ENCODE assay signal across 10 mouse cellular contexts in genomic region chr9:32882819-32883587, GRCm38 (mm10).
"Had no signal": no experiment of that assay in that cellular context is flagged by ENCODE, and none has a peak within 500 bp of the region (broad histone marks: within the 10 kb centered on the region; RNA-seq: fewer than 3 reads in every experiment).

No protein-coding gene starts in this region.

- ATAC-seq: midbrain, embryonic 16.5 days had no signal

- DNase-seq: lung, adult 18-20 months; lung, embryonic 14.5 days; lung, postnatal 10 days; lung, postnatal 4 days; midbrain, embryonic 14.5 days; right cerebral cortex, postnatal 14 days; thymus, adult 2 months; thymus, postnatal 25 days; thymus, postnatal 4 days had no signal
